Mouse (Mus musculus) myocyte (in vitro differentiated cells): ENCODE measurements around the gene Gm21969. TPM values are rescaled to one million over a fixed set of nuclear protein-coding genes. Genes with fewer than 3 reads are reported as not detected.
A peak's percentile ranks its signal among the peaks of the same experiment; 100 is the strongest.

ENCODE experiments used
- H3K27me3 ChIP-seq: one replicate; pipeline ENCODE4 v1.6.1; 2011; ENCODE audit not compliant: control insufficient read depth, insufficient read depth, insufficient read length
- H3K36me3 ChIP-seq: one replicate; pipeline ENCODE4 v1.6.1; 2011; ENCODE audit not compliant: control insufficient read depth, insufficient read depth
- H3K4me2 ChIP-seq: one replicate; pipeline ENCODE4 v1.6.1; 2011; ENCODE audit warnings: low read depth, control low read depth
- H3K4me3 ChIP-seq: one replicate; pipeline ENCODE4 v1.5.1; 2011; ENCODE audit warnings: mild to moderate bottlenecking, control low read depth, moderate library complexity
- H3K79me2 ChIP-seq: one replicate; pipeline ENCODE4 v1.6.1; 2011; ENCODE audit not compliant: control insufficient read depth, insufficient read depth
- H3ac ChIP-seq: one replicate; pipeline ENCODE4 v1.6.1; 2011; ENCODE audit not compliant: control insufficient read depth, insufficient read length
- CEBPB ChIP-seq: IDR thresholded peaks from 2 replicates; pipeline ENCODE4 v1.6.1; 2011; ENCODE audit warnings: mild to moderate bottlenecking, moderate library complexity; ENCODE audit not compliant: poor library complexity, insufficient read depth, severe bottlenecking
- E2F4 ChIP-seq: IDR thresholded peaks from one replicate; pipeline ENCODE4 v1.6.1; 2011; ENCODE audit warnings: mild to moderate bottlenecking, control low read depth, moderate library complexity; ENCODE audit not compliant: insufficient read depth
- MAX ChIP-seq: IDR thresholded peaks from one replicate; pipeline ENCODE4 v1.6.1; 2011; ENCODE audit warnings: low read depth, mild to moderate bottlenecking, control low read depth
- MYOD1 ChIP-seq, 3 experiments: IDR thresholded peaks; one replicate each; pipeline ENCODE4 v1.6.1; 2011; ENCODE audit warnings: control low read depth in 2 of 3, low read depth in 2 of 3, mild to moderate bottlenecking in 2 of 3, moderate library complexity in 1 of 3; ENCODE audit not compliant: insufficient read length in 2 of 3, control insufficient read depth in 1 of 3
- MYOG ChIP-seq, 3 experiments: IDR thresholded peaks; one replicate each; pipeline ENCODE4 v1.6.1; 2011; ENCODE audit warnings: control low read depth in 2 of 3, low read depth in 2 of 3, mild to moderate bottlenecking in 2 of 3; ENCODE audit not compliant: insufficient read length in 2 of 3, control insufficient read depth in 1 of 3, insufficient read depth in 1 of 3
- POLR2A ChIP-seq: IDR thresholded peaks from one replicate; pipeline ENCODE4 v1.6.1; 2011; ENCODE audit warnings: low read depth, mild to moderate bottlenecking, control low read depth, moderate library complexity; ENCODE audit not compliant: insufficient read length
- POLR2AphosphoS2 ChIP-seq: IDR thresholded peaks from one replicate; pipeline ENCODE4 v1.6.1; 2011; ENCODE audit warnings: low read depth, control low read depth; ENCODE audit not compliant: insufficient read length
- REST ChIP-seq: IDR thresholded peaks from one replicate; pipeline ENCODE4 v1.6.1; 2011; ENCODE audit warnings: mild to moderate bottlenecking, control low read depth, moderate library complexity; ENCODE audit not compliant: insufficient read depth, insufficient read length
- SRF ChIP-seq: IDR thresholded peaks from one replicate; pipeline ENCODE4 v1.6.1; 2011; ENCODE audit warnings: low read depth; ENCODE audit not compliant: control insufficient read depth, insufficient read length
- TCF12 ChIP-seq: IDR thresholded peaks from one replicate; pipeline ENCODE4 v1.6.1; 2011; ENCODE audit warnings: mild to moderate bottlenecking, control low read depth; ENCODE audit not compliant: poor library complexity, insufficient read depth, severe bottlenecking
- TCF3 ChIP-seq: IDR thresholded peaks from one replicate; pipeline ENCODE4 v1.6.1; 2011; ENCODE audit warnings: low read depth, control low read depth; ENCODE audit not compliant: insufficient read length
- USF1 ChIP-seq: IDR thresholded peaks from one replicate; pipeline ENCODE4 v1.6.1; 2011; ENCODE audit warnings: low read depth, mild to moderate bottlenecking, control low read depth, moderate library complexity
- polyA plus RNA-seq: library from polyadenylated mRNA; unstranded; fragments of >200 nt; fragmentation: generic; extraction: Trizol; gene quantifications from one replicate; pipeline ENCODE4 v1.2.1, GENCODE M21; 2012; ENCODE audit warnings: missing spikeins

Gene Gm21969
- polyA plus RNA-seq, 1 experiment: 0.06 TPM

GRCm38 (mm10) chr4:139576251-139576880 lies 26.6 kb upstream of the Gm21969 start:
- H3K4me3 ChIP-seq: peak overlapping the region; percentile 84
- TF ChIP-seq USF1 (no peak), SRF (no peak), POLR2AphosphoS2 (no peak), REST (no peak), MAX (no peak), MYOD1 (IDR thresholded peaks at IDR 0.05; ENCODE audit: control insufficient read depth in 1 of 3, insufficient read length in 2 of 3, low read depth in 2 of 3) (no peak), TCF12 (no peak), E2F4 (no peak), POLR2A (no peak), TCF3 (no peak), MYOG (IDR thresholded peaks at IDR 0.05; ENCODE audit: control insufficient read depth in 1 of 3, insufficient read depth in 1 of 3, insufficient read length in 2 of 3, low read depth in 2 of 3) (no peak)
- no peak overlapping the region for H3ac ChIP-seq
- H3K4me2 ChIP-seq: peak overlapping the region; percentile 90
- H3K27me3 ChIP-seq: no peaks in the 10 kb centered on the region
- H3K36me3 ChIP-seq: no peaks in the 10 kb centered on the region
- peaks cover 58% of the 10 kb centered on the region for H3K79me2 ChIP-seq

- Histone ChIP-seq H3ac (no peak overlapping the region), H3K4me2 (peak overlapping the region; percentile 90), H3K36me3 (no peaks in the 10 kb centered on the region), H3K79me2 (peaks cover 64% of the 10 kb centered on the region), H3K4me3 (peak overlapping the region; percentile 84), H3K27me3 (no peaks in the 10 kb centered on the region)
- TF ChIP-seq MYOG (IDR thresholded peaks at IDR 0.05; ENCODE audit: control insufficient read depth in 1 of 3, insufficient read depth in 1 of 3, insufficient read length in 2 of 3, low read depth in 2 of 3): no peak
- no peak for TF ChIP-seq REST
- no peak for TF ChIP-seq POLR2AphosphoS2
Observed at GRCm38 (mm10) chr4:139577006-139577405, 26.0 kb upstream of the Gm21969 start.

GRCm38 (mm10) chr4:139578389-139578788 lies 24.6 kb upstream of the Gm21969 start:
- no peaks in the 10 kb centered on the region for H3K36me3 ChIP-seq
- H3K27me3 ChIP-seq: no peaks in the 10 kb centered on the region
- H3ac ChIP-seq: no peak overlapping the region
- peak overlapping the region; percentile 20 for H3K4me3 ChIP-seq
- peaks cover 78% of the 10 kb centered on the region for H3K79me2 ChIP-seq
- H3K4me2 ChIP-seq: peak overlapping the region; percentile 90
- no peak for TF ChIP-seq SRF
- no peak for TF ChIP-seq REST
- no peak for TF ChIP-seq POLR2AphosphoS2
- no peak for TF ChIP-seq MAX

GRCm38 (mm10) chr4:139579003-139579402 lies 24.0 kb upstream of the Gm21969 start:
- H3K36me3 ChIP-seq: no peaks in the 10 kb centered on the region
- H3ac ChIP-seq: no peak overlapping the region
- no peaks in the 10 kb centered on the region for H3K27me3 ChIP-seq
- H3K4me3 ChIP-seq: peak overlapping the region; percentile 20
- H3K79me2 ChIP-seq: peaks cover 82% of the 10 kb centered on the region
- TF ChIP-seq MAX (no peak), TCF12 (no peak), REST (no peak), TCF3 (no peak), POLR2A (no peak), CEBPB (no peak), E2F4 (no peak), USF1 (no peak), POLR2AphosphoS2 (no peak), SRF (no peak), MYOD1 (IDR thresholded peaks at IDR 0.05; ENCODE audit: control insufficient read depth in 1 of 3, insufficient read length in 2 of 3, low read depth in 2 of 3) (no peak), MYOG (IDR thresholded peaks at IDR 0.05; ENCODE audit: control insufficient read depth in 1 of 3, insufficient read depth in 1 of 3, insufficient read length in 2 of 3, low read depth in 2 of 3) (no peak)
- H3K4me2 ChIP-seq: peak overlapping the region; percentile 90

- H3K27me3 ChIP-seq: no peaks in the 10 kb centered on the region
- H3ac ChIP-seq: no peak overlapping the region
- H3K79me2 ChIP-seq: peaks cover 86% of the 10 kb centered on the region
- peak overlapping the region; percentile 90 for H3K4me2 ChIP-seq
- H3K4me3 ChIP-seq: peak overlapping the region; percentile 20
- no peak for TF ChIP-seq USF1
- no peak for TF ChIP-seq POLR2AphosphoS2
- no peak for TF ChIP-seq TCF3
- no peak for TF ChIP-seq MYOD1 (IDR thresholded peaks at IDR 0.05; ENCODE audit: control insufficient read depth in 1 of 3, insufficient read length in 2 of 3, low read depth in 2 of 3)
- TF ChIP-seq E2F4: no peak
- TF ChIP-seq SRF: no peak
- no peak for TF ChIP-seq MAX
- no peak for TF ChIP-seq MYOG (IDR thresholded peaks at IDR 0.05; ENCODE audit: control insufficient read depth in 1 of 3, insufficient read depth in 1 of 3, insufficient read length in 2 of 3, low read depth in 2 of 3)
- no peaks in the 10 kb centered on the region for H3K36me3 ChIP-seq
Observed at GRCm38 (mm10) chr4:139579466-139579865, 23.5 kb upstream of the Gm21969 start.
